In genomic region chr5:139190958-139191357, GRCm38 (mm10) we compare ENCODE assay signal across 18 mouse cellular contexts. TPM values are rescaled to one million over a fixed set of nuclear protein-coding genes. Genes with fewer than 3 reads are reported as not detected.
DNase-seq lines count a peak whose midpoint lies in the region; TF ChIP-seq lines count a peak whose summit lies in the region.
"Had no signal": no experiment of that assay in that cellular context is flagged by ENCODE, and none has a peak within 500 bp of the region (broad histone marks: within the 10 kb centered on the region; RNA-seq: fewer than 3 reads in every experiment).

No protein-coding gene starts in this region.

- no peak overlapping the region for H3K4me3 ChIP-seq in left cerebral cortex, adult 2 months
- H3K4me3 ChIP-seq: embryonic facial prominence, embryonic 10.5 days; forebrain, embryonic 13.5 days; heart, embryonic 13.5 days had no signal

- peak; percentile 29 for DNase-seq in layer of hippocampus, adult 11-12 months (ENCODE audit: low spot score)
- DNase-seq in layer of hippocampus, postnatal 25 days (ENCODE audit: extremely low spot score in 1 of 2, low spot score in 1 of 2) = no peak
- DNase-seq in left cerebral cortex, adult 2 months (ENCODE audit: extremely low spot score in 1 of 2, low spot score in 2 of 2) = no peak
- DNase-seq in left cerebral cortex, postnatal 10 days (ENCODE audit: extremely low spot score in 1 of 2, low spot score in 2 of 2) = no peak
- peak; percentile 83 for DNase-seq in brain, adult 2 months (ENCODE audit: low read depth, low spot score)
- DNase-seq in telencephalon, adult 2 months (ENCODE audit: low read depth, low spot score) = peak; percentile 83
- DNase-seq: adrenal gland, adult 2 months; adrenal gland, postnatal 25 days; cerebellum, adult 2 months; cerebellum, postnatal 10 days; forebrain, postnatal 0 days; gastrocnemius, postnatal 36 days; heart, adult 11 months; heart, postnatal 36 days had no signal

- TF ChIP-seq CTCF in left cerebral cortex, adult 2 months (IDR thresholded peaks at IDR 0.05) = no peak

- intact Hi-C loops in left cerebral cortex, adult 2 months (cut with DNase I) = no loop called here
- intact Hi-C loops in left cerebral cortex, postnatal 10 days (cut with DNase I) = no loop called here

- H3K27ac ChIP-seq in left cerebral cortex, adult 2 months = peak overlapping the region; percentile 75
- H3K27ac ChIP-seq: embryonic facial prominence, embryonic 10.5 days; forebrain, embryonic 13.5 days; heart, embryonic 13.5 days; hindbrain, postnatal 0 days had no signal

RNA-seq across cellular contexts. Expression of gene Sun1, which starts 9.5 kb away (rescaled TPM):
- total RNA-seq in layer of hippocampus, postnatal 25 days (2021) = 10 to 100 TPM; 65.6 to 86.5 TPM
- total RNA-seq in left cerebral cortex, adult 2 months (2021) = 100 to 1,000 TPM; 135 to 147 TPM
- total RNA-seq in left cerebral cortex, postnatal 10 days (2021) = 10 to 100 TPM; 81.3 to 82.9 TPM

RNA-seq across cellular contexts. Expression of gene Dnaaf5, which starts 40.9 kb away (rescaled TPM):
- 1 to 10 TPM; 6.8 to 7.6 TPM for total RNA-seq in layer of hippocampus, postnatal 25 days (2021)
- total RNA-seq in left cerebral cortex, adult 2 months (2021) = 1 to 10 TPM; 7.4 to 8.2 TPM
- total RNA-seq in left cerebral cortex, postnatal 10 days (2021) = 1 to 10 TPM; 6.3 to 6.7 TPM

RNA-seq across cellular contexts. Expression of gene Prkar1b, which starts 41.2 kb away (rescaled TPM):
- total RNA-seq in layer of hippocampus, postnatal 25 days (2021) = 100 to 1,000 TPM; 375 to 428 TPM
- 100 to 1,000 TPM; 767 to 781 TPM for total RNA-seq in left cerebral cortex, adult 2 months (2021)
- total RNA-seq in left cerebral cortex, postnatal 10 days (2021) = 100 to 1,000 TPM; 499 to 505 TPM

Comparison
In these comparisons a context has a peak if more than half of its experiments do, and no peak if none do; other contexts are left out.
1. DNase-seq: peak in layer of hippocampus, adult 11-12 months (single experiment), brain, adult 2 months (single experiment) and telencephalon, adult 2 months (single experiment); none in layer of hippocampus, postnatal 25 days (0 of 2), left cerebral cortex, adult 2 months (0 of 2) and left cerebral cortex, postnatal 10 days (0 of 2).